Mouse (Mus musculus) ovary, postnatal 10 days (tissue): Measurements from ENCODE around the gene Pde2a.

Experiments
- DNase-seq: peaks from one replicate; pipeline ENCODE4 v3.0.0; 2022; ENCODE audit warnings: low spot score

Gene Pde2a

DNA sequence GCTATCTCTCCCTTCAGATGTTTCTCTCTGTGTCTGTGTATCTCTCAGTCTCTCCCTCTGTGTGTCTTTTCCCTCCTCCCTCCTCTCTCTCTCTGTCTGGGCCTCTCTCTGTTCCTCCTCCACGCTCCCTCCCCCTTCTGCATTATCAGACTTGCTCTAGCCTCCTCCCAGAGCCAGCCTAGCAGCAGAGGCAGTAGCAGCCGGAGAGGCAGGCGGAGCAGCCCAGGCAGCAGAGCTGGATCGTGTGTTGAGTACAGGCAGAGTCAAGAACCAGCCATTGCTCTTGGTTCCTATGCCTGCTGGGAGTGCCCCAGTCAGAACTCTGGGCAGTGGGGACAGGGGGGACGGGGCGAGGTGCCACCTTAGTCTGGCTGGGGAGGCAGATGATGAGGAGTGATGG is at the start of gene Pde2a:
TSS of gene Pde2a (plus strand) at position 163 of the 400 bp plus-strand sequence.
- no peak for DNase-seq

DNA sequence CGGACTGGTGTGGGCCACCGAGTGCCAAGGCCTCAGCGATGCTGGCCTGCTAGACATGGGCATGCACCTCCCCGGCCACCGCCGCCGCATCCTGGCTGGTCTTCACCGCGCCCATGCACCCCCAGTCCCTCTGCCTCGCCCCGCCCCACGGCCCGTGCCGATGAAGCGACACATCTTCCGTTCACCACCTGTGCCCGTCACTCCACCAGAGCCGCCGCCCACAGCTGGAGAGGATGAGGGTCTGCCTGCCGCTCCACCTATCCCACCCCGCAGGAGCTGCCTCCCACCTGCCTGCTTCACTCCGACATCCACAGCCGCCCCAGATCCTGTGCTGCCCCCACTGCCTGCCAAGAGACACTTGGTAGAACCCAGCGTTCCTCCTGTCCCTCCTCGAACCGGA is 48.4 kb upstream of the Pde2a start:
- DNase-seq = no peak

DNA sequence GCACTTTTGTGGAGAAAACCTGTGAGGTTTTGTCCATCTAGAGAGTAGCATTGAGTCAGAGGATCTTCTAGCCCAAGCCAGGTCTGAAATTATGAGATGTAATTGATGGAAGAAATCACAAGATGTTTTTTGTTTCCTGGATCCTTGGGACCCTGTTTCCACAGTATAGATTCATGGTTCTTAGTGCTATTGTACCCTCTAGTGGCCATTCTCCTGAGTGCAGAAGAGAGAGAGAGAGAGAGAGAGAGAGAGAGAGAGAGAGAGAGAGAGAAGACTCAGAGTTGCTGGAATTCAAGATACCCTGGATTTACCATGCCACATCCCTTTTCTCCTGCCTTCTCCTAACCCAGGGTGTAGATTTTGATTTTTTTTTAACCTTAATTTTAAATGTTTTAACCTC is 47.3 kb upstream of the Pde2a start:
- DNase-seq = no peak

DNA sequence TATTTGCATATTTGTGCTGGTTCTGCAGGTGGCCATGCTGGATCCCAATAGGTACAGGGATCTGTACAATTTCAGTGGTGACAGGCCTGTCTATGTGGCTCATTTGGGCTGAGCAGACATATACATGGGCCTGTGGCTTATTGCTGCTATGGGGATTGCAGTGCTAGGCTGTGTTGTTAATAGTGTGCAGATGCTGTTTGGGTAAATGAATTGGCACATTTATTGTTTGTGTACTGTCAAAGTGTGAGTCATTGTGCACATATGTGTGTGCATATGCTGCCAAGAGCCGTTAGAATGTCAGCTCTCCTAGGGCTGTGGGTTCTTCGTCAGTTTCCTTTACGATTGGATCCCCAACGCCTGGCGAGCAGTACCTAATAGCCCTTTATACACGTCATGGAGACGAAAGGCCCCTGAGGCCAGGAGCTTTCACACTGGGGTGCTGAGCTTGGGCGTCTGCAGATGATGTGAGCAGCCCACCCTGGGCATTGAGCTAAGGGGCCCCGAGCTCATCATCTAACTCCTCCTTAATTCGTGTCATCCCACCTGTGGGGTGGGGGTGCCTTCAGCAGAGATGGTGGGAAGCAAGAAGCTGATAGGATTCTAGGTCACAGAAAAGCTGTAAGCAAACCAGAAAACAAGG is 44.7 kb upstream of the Pde2a start:
- no peak for DNase-seq

DNA sequence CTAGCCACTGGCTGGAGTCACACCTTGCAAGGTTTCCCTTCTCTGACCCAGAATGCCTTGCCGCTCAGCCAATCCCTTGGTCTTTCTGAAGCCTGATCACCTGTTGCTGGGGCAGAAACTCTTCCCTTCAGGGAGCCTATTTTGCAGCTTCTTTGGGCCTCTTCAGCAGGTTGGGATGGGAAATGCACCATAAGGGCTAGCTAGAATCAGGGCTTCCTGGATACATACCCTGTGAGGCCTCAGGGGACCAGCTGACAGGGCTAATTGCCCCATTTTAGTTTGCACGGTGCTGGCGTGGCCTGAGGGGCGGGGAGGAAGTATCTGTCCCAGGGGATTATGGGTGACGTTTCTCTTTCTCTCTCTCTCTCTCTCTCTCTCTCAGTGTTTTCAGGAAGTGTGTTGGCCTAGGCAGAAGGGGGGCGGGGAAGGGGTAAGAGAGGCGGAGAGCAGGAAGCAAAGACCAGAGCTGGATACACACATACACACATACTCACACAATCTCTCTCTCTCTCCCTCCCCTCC is 43.7 kb upstream of the Pde2a start:
- peak; percentile 62 for DNase-seq

DNA sequence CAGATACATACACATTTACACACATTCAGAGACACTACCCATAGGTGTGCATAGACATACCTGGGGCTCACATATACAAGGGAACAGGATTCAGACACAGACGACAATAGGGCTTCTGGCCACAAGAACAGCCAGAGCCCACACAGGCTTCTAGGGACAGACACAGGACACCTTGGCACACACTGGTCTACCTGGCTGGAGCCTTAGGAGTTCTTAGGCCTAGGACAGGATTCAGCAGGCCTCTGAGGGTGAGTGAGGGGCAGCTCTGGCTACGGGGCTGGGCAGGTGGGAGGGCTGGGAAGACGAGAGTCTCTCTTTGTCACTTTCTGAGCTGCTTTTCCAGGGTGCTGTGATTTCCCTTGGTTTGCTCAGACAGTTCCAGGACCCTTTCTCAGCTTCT is 43.2 kb upstream of the Pde2a start:
- DNase-seq = no peak

DNA sequence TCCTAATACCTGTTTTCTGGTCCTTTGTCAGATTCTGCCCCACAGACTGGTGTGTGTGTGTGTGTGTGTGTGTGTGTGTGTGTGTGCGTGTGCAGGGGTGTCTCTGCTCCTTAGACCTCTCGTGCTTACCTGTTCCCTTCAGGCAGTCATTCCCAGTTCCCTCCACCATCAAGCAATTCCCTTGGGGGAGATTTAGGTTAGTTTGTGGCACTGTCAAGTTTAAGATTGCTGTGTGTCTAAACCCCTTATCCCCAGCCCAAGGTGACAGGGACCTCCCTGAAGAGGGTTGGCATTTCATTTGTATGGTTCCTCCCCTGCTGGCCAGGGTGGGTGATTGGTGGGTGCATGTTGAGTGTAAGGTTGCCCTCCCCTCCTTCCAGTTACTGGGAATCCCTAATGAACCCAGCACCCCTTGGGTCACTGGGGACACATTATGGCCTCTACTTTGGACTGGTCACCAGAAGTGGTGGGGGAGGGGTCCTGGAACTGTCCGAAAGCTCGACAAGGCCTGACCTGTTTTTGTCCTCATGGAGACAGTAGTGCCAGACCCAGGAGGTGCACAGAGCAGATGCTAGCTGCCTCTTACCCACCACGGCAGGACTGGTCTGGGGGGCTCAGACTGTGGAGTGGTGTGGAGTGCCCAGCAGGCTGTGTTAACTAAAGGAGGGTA is 42.6 kb upstream of the Pde2a start:
- no peak for DNase-seq

DNA sequence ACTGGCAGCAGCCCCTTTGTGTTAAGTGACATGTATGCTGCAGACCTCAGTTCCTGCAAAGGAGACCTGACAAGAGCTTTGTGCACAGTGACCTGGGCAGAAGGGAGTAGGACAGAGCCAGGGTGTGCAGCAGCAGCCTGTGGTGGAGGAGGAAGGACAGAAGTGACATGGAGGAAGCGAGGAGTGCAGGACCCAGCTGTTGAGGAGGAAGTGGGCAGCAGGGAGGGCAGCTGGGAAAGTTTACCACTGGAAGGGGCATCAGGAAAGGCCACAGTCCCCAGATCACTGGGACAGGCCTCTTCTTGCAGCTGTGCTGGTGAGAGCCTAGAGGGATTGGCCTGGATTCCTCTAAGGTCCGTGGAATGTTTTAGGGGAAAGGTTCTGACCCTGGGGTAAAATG is 41.8 kb upstream of the Pde2a start:
- no peak for DNase-seq

DNA sequence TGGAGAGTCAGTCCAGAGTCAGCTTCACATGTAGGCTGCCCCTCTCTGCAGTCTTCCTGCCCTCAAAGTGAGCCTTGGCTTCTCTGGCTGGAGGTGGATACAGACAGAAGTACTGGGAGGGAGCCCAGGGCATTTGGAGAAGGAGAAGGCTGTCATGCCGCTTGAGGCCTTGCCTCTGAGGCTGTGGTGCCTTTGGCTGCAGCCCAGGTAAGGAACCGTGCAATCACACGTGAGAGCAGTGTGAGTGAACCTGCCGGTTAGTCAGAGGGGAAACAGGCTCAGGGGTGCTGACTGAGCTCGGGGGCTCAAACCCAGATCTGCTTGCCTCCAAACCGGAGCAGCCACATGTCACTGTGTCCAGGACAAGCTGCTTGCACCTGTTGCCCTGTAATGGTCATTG is 40.0 kb upstream of the Pde2a start:
- DNase-seq = no peak

DNA sequence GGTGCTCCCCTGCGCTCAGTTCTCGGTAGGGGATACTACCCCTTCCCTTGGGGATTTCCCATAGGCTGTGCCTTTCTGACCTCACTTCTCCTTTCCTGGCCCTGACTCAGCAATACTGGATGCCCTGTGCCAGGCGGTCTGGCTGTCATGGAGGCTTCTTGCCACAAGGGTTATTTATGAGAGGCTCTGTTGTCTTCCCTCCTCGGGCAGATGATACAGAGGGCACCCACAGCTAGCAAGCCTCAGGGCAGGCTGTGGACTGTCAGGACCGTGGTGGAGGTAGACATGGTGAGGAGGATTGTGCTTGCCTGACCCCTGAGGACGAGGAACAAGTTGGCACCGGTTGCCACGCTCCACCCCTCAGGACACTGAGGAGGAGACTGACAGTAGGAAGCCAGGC is 39.1 kb upstream of the Pde2a start:
- no peak for DNase-seq

DNA sequence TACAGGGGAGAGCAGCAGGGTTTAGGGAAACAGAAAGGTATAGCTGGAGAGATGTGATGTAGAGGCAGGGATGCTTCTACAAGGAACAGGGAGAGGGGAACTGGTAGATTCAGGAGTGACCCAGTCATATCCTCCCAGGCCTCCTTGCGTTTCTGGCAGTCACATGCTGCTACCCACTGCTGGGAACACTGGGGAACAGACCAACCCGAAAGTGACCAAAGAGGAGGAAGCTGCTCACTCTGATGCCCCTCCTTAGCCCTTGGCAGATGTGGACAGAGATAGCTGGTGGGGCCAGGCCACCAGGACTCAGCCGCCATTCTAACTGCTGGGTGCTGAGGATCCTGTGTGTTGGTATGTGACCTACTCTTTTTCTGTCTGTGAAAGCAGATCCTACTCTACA is 37.7 kb upstream of the Pde2a start:
- DNase-seq = no peak

DNA sequence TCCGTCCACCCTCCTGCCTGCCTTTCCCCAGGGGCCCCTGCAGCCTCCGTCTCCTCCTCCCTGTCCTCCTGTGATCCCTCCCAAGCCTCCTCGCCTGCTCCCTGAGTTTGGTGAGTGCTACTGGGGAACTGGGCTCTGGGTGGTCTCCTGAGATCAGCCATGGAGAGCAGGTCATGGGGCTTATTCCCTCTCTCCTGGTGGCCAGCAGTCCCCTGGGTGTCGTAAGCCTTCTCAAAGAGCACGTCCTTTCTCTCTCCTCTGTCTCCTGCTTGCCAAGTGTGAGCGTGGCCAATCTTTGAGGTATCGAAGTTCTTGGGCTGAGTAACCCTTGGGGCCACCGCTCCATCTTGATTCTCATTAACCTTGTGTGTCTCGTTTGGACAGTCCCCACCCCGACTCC is 36.6 kb upstream of the Pde2a start:
- no peak for DNase-seq

DNA sequence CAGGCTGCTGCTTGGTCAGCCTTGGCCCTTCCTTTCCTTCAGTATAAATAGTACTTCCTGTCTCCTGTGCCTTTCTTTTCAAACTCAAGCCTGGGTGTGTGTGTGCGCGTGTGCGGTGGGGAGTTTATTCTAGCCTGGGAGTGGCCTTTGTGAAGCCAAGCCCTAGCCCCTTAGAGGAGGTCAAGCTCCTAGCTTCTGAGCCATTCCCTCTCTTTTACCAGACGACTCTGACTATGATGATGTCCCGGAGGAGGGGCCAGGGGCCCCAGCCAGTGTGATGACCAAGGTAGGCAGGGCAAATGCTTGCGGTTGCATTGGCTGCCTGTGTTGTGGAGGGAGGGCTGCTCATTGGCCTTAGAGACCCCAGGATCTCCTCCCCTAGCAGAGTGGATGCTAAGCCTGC is 36.2 kb upstream of the Pde2a start:
- no peak for DNase-seq

DNA sequence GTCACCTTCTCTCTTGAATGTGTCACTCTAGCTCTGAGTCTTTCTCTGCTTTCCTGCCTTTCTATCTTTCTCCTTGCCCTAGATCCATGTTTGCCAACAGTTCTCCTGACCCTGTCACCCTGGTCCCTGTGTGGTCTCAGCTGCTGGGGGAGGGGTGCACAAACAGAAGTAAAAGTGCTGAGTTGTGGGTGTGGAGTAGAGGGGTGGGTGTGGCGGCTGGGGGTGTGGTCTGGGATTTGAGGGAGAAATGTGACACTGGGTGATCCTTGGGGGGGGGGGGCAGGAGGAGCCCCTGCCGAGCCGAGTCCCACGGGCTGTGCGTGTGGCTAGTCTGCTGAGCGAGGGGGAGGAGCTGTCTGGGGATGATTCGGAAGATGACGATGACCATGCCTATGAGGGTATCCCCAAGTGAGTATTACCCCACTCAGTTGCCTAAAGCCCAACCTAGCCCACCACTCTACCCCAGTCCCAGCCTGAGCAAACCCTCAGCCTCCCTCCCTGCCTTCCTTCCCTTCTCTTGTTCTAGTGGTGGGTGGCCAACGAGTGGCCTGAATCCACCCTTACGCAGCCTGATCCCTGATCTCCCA is 35.5 kb upstream of the Pde2a start:
- no peak for DNase-seq

DNA sequence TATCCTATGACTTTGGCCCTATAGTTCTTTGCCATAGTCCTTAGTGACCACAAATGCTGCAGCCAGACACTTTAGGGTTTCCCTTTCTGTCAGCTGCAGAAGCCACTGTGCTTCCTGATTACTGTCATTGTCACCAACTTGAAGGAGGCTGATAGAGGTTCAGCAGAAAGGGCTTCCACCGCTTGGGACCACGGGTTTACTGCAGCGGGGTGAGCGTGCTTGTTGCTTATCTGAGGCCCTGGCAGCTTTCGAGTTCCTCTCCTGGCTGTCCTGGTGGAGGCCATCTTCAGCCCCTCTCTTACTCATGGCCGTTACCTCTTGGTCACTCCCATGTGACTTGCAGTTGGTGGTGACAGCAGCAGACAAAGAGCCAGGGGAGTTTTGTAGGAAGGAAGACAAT is 32.2 kb upstream of the Pde2a start:
- DNase-seq = no peak

DNA sequence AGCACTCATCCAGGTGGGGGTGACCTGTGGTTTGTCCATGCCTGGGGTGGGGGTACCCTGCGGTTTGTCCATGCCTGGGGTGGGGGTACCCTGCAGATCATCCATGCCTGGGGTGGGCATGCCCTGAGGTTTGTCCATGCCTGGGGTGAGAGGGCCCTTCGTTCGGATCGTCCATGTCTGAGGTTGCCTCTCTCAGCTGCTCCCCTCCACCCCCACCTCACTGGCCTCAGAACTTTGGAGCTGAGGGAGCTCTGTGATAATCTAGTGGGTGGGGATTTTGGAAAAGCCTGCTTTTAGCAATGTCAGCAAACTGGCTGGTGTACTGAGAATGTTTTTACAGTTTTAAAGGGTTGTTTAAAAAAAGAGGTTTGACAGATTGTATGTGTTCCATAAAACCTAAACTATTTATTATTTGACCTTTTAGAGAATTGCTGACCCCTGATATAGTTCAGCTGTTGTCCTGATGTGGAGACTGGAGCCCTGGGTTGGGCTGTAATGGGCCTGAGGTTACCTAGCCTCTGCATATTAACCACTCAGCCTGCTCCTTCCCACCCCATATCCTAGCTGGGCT is 29.5 kb upstream of the Pde2a start:
- DNase-seq = no peak

DNA sequence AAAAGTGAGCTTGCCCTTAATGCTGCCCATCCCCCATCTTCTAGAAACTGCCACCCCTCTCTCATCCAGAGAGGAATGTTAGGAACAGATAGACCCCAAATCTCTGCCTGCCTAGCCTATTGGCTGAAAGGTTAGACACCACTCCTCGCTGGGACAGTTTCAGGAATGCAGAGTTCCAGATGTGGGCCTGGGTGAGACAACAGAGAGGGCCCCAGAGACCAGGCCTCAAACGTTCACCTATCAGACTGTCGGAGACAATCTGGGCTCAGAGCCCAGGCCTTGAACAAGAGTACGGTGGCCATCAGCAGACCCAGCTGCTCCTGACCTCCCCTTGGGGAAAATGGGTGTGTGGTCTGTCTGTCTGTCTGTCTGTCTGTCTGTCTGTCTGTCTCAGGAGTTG is 28.5 kb upstream of the Pde2a start:
- no peak for DNase-seq

DNA sequence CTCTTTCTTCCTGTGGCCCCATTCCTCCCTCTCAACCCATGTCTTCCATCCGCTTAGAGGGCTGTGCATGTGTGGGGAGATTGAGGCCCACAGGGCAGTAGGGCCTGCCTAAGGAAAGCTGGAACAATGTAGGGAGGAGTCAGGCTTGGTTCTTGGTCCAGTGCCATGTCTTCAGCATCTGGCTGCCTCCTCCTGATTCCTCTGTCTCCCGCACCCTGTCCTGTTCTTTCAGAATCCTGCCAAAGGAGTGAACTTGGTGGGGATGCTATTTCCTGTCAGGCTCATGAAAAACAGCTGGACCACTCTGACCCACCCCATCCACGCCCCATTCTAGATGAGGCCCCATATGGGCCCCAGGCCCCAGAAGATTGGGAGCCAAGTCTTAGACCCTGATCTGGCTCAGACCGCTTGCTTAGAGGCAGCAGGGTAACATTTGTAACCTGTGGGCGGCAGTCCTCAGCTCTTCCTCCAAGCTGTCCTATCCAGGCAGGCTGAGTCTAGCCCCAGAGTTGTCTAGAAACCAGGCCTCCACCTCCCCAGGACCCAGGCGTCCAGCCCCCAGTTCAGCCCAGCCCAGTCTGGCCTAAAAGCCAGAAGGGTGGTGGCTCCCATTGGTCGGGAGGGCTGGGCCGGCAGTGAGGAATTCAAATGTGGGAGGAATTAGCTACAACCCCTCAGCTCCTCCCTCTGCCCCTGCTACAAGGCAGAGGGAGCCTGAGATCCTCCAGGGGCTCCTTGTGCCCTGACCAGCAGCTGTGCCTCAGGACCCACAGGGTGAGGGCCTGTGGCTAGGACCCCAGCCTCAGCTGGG is 27.6 kb upstream of the Pde2a start:
- DNase-seq = no peak

DNA sequence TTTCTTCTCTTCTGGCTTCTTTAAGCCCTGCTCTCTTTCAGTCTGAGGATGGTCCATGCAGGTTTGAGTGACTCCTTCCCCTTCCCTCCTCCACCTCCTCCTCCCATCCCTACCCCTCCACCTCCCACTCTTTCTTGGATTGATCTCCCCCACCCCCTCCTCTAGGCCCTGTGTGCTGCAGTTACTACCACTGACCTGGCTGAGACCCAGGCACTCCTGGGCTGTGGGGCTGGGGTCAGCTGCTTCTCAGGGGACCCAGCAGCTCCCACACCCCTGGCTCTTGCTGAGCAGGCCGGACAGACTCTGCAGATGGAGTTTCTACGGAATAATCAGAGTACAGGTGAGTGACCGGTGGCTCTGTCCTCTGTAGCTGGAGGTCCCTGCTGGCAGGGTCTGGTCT is 26.9 kb upstream of the Pde2a start:
- no peak for DNase-seq

DNA sequence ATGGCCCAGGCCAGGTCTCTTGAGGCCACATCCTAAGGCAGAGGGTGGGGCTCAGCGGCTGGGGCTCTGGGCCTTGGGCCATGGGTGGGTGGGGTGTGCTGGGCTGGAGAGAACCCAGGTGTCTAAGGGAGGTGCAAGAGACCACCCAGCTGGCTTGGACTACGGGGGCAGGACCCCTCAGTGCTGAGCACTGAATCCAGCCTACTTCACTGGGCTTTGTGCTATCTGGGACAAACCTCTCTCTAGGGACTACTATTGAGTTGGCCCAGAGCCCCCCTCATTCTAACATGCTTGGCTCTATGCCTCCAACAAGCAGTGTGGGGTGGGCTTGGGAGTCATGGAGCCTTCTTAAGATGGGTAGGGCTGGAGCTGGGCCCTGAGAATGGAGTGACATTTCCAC is 26.0 kb upstream of the Pde2a start:
- no peak for DNase-seq

DNA sequence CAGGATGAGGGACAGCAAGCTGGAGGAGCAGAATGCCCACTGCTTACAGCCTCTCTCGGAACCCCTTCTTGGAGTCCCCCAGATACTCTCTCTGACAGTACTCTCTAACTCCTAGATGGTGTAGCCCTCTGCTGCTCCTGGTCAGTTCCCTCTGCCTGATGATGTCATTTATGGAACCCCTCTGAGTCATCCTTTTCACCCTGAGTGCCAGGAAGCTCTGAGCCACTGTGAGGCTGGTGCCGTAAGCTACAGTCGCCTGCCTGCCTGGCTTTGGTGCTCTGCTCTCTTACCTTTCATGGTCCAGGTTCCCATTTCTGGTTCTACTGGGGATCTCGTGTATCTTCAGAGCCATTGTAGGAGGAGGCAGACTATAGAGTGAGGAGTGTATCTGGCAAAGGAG is 24.3 kb upstream of the Pde2a start:
- no peak for DNase-seq

DNA sequence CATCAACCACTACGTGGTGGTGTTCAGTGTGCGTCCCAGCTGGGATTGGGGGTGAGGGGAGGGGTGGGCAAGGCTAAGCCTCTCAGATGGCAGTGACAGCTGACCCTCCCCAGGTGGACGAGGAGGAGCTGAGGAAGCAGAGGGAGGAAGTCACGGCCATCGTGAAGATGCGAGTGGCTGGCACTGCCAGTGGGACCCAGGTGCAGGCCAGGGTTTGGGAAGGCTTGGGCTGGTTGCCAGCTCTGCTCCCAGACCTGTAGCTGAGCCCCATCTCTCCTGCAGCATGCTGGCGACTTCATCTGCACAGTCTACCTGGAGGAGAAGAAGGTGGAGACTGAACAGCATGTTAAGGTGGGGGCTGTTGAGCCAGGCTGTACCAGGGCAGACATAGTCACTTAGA is 20.0 kb upstream of the Pde2a start:
- DNase-seq = no peak
